Mouse (Mus musculus) adrenal gland, postnatal 36 days (tissue): ENCODE measurements around the gene Ddr1. TPM values are rescaled to one million over a fixed set of nuclear protein-coding genes. Genes with fewer than 3 reads are reported as not detected.

Experiments
- DNase-seq, 2 experiments: peaks; one replicate each; pipeline ENCODE4 v3.0.0; 2021; ENCODE audit warnings: mixed read lengths in 1 of 2
- total RNA-seq, 2 experiments: library from RNA; stranded (reverse); gene quantifications; 2 replicates each; pipeline ENCODE4 v1.2.3; 2021

Ddr1 gene
- total RNA-seq, 2 experiments from 2014 or later, result 43.4 to 48.8 TPM

- DNase-seq, result no peak
Observed at GRCm38 (mm10) chr17:35721676-35722075, 17.3 kb upstream of the Ddr1 start.

- DNase-seq, result no peak
Observed at GRCm38 (mm10) chr17:35720340-35720727, 15.9 kb upstream of the Ddr1 start.

GRCm38 (mm10) chr17:35719616-35720339 is 15.4 kb upstream of the Ddr1 start:
- no peak for DNase-seq

- DNase-seq, result no peak
Observed at GRCm38 (mm10) chr17:35717080-35717479, 12.7 kb upstream of the Ddr1 start.

GRCm38 (mm10) chr17:35716114-35716513 is 11.7 kb upstream of the Ddr1 start:
- no peak for DNase-seq

GRCm38 (mm10) chr17:35710705-35711347 is 6.4 kb upstream of the Ddr1 start:
- peak; percentile 58 to 67 for DNase-seq

- no peak for DNase-seq
Observed at GRCm38 (mm10) chr17:35708611-35709010, 4.2 kb upstream of the Ddr1 start.

- DNase-seq, result peak; percentile 54 to 59
Observed at GRCm38 (mm10) chr17:35707929-35708328, 3.5 kb upstream of the Ddr1 start.

GRCm38 (mm10) chr17:35705836-35706235 is 1.4 kb upstream of the Ddr1 start:
- peak; percentile 56 to 70 for DNase-seq

- DNase-seq, result no peak
Observed at GRCm38 (mm10) chr17:35703751-35704271, 610 bp downstream of the Ddr1 start.

GRCm38 (mm10) chr17:35703065-35703464 is 1.4 kb downstream of the Ddr1 start:
- DNase-seq, result no peak

- no peak for DNase-seq
Observed at GRCm38 (mm10) chr17:35702605-35703004, 1.8 kb downstream of the Ddr1 start.

GRCm38 (mm10) chr17:35701978-35702461 is 2.4 kb downstream of the Ddr1 start:
- DNase-seq, result peak in 1 of 2 experiments; percentile 29

- DNase-seq, result peak in 1 of 2 experiments; percentile 29
Observed at GRCm38 (mm10) chr17:35701203-35701977, 3.0 kb downstream of the Ddr1 start.

GRCm38 (mm10) chr17:35700371-35700961 is 4.0 kb downstream of the Ddr1 start:
- DNase-seq, result peak; percentile 85 to 90

GRCm38 (mm10) chr17:35699919-35700318 is 4.5 kb downstream of the Ddr1 start:
- peak; percentile 88 to 89 for DNase-seq

GRCm38 (mm10) chr17:35698501-35698883 is 5.9 kb downstream of the Ddr1 start:
- no peak for DNase-seq

GRCm38 (mm10) chr17:35697759-35698500 is 6.5 kb downstream of the Ddr1 start:
- DNase-seq, result peak; percentile 63 to 74

GRCm38 (mm10) chr17:35697429-35697758 is 7.0 kb downstream of the Ddr1 start:
- DNase-seq, result no peak

- no peak for DNase-seq
Observed at GRCm38 (mm10) chr17:35696691-35697090, 7.7 kb downstream of the Ddr1 start.

GRCm38 (mm10) chr17:35695289-35695688 is 9.1 kb downstream of the Ddr1 start:
- no peak for DNase-seq

- no peak for DNase-seq
Observed at GRCm38 (mm10) chr17:35693906-35694305, 10.5 kb downstream of the Ddr1 start.
